Mouse (Mus musculus): ENCODE data around the gene Slc22a22.

- TF ChIP-seq CTCF (IDR thresholded peaks at IDR 0.05; ENCODE audit: low read depth, low read length) (no peak), GATA1 (IDR thresholded peaks at IDR 0.05; ENCODE audit: borderline replicate concordance, low read length) (no peak)
Measured at GRCm38 (mm10) chr15:57461284-57461683, 16.1 kb downstream of the Slc22a22 start.

Measured in G1E (cell line).